Mouse (Mus musculus) neutrophil, adult 59 days (primary cell): ENCODE measurements around the gene Tlr2. TPM values are rescaled to one million over a fixed set of nuclear protein-coding genes. Genes with fewer than 3 reads are reported as not detected.

Experiments
- total RNA-seq, 2 experiments: library from RNA; stranded (reverse); gene quantifications; 1 replicate in 1 of 2; 2 replicates in 1 of 2; pipeline ENCODE4 v1.2.4; 2023

Tlr2 gene
- 100 to 1,000 TPM in 1 of 2 experiments, 10 to 100 TPM in 1; 82.7 to 106 TPM for total RNA-seq

GRCm38 (mm10) chr3:83841095-83841850 is at the start of gene Tlr2:
Gene Tlr2 (minus strand): TSS chr3:83841767.

Other genes with a start within 250 kb of the Tlr2 start
- gene Sfrp2, start 75.4 kb downstream of the Tlr2 start, total RNA-seq, result not detected
- gene Tmem131l, start 198.4 kb upstream of the Tlr2 start, total RNA-seq, result 100 to 1,000 TPM; 176 to 180 TPM